19 mouse cellular contexts compared by ENCODE assay signal in the genomic region with DNA sequence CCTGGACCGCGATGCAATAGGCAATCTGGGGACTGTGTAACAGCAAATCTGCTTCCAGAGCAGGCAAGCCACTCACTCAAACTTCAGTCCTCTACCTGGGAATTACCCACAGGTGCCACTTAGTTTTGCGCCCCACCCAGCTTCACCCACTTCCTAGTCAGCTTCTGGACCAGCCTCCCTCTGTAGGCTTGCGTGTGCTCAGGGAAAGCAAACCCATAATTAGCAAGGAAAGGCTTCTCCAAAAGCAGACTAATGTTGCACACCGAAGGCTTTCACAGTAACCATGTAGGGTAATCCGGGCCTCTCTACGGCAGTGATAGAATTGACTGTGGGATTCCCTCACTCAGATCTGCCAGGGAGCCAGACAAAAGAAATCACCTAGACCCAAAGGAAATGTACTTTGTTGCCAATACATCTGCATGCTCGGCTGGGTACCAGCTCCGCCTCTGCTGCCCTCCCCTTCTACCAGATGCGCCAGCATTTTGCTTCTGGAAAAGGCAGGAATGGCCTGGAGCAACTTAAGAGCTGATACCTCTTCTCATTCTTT. TPM values are rescaled to one million over a fixed set of nuclear protein-coding genes. Genes with fewer than 3 reads are reported as not detected.
DNase-seq lines count a peak whose midpoint lies in the region; ATAC-seq and TF ChIP-seq lines count a peak whose summit lies in the region.
"Had no signal": no experiment of that assay in that cellular context is flagged by ENCODE, and none has a peak within 500 bp of the region (broad histone marks: within the 10 kb centered on the region; RNA-seq: fewer than 3 reads in every experiment).

No protein-coding gene starts in this region.

- H3K4me2 ChIP-seq in midbrain, embryonic 14.5 days (ENCODE audit: low read length) = no peak overlapping the region
- no peak overlapping the region for H3K4me2 ChIP-seq in midbrain, embryonic 16.5 days (ENCODE audit: low read length)
- H3K4me2 ChIP-seq: embryonic facial prominence, embryonic 12.5 days; forebrain, embryonic 15.5 days; heart, embryonic 12.5 days; intestine, embryonic 15.5 days had no signal

- no peak for DNase-seq in frontal cortex, postnatal 36 days (ENCODE audit: low spot score in 2 of 2)
- DNase-seq in midbrain, embryonic 14.5 days = peak; percentile 42
- peak; percentile 58 for DNase-seq in brain, adult 2 months (ENCODE audit: low read depth, low spot score)
- peak; percentile 34 for DNase-seq in brain, embryonic 14.5 days (ENCODE audit: low read depth)
- no peak for DNase-seq in right cerebral cortex, postnatal 14 days
- DNase-seq: adrenal gland, adult 2 months; adrenal gland, postnatal 25 days; cerebellum, adult 11 months; cerebellum, adult 8-10 months; embryo, embryonic 11 days; gastrocnemius, adult 2 months; gastrocnemius, postnatal 25 days had no signal

- no peaks in the 10 kb centered on the region for H3K36me3 ChIP-seq in midbrain, embryonic 14.5 days (ENCODE audit: control insufficient read depth, insufficient read depth, low read length)
- no peaks in the 10 kb centered on the region for H3K36me3 ChIP-seq in midbrain, embryonic 16.5 days (ENCODE audit: control insufficient read depth, insufficient read depth, low read length)
- H3K36me3 ChIP-seq: embryonic facial prominence, embryonic 12.5 days; forebrain, embryonic 15.5 days; heart, embryonic 12.5 days; hindbrain, embryonic 10.5 days; intestine, embryonic 15.5 days had no signal

- H3K4me3 ChIP-seq in midbrain, embryonic 14.5 days (replicated peaks; ENCODE audit: low read depth, low read length) = no peak overlapping the region
- H3K4me3 ChIP-seq in midbrain, embryonic 16.5 days (ENCODE audit: low read depth, low read length) = no peak overlapping the region
- H3K4me3 ChIP-seq: embryonic facial prominence, embryonic 12.5 days; forebrain, embryonic 15.5 days; gastrocnemius, adult 2 months; heart, embryonic 12.5 days; hindbrain, embryonic 10.5 days; intestine, embryonic 15.5 days had no signal

- no peaks in the 10 kb centered on the region for H3K27me3 ChIP-seq in midbrain, embryonic 14.5 days (ENCODE audit: control insufficient read depth, insufficient read depth, low read length)
- H3K27me3 ChIP-seq in midbrain, embryonic 16.5 days (ENCODE audit: control insufficient read depth, insufficient read depth, low read depth, low read length) = no peaks in the 10 kb centered on the region
- H3K27me3 ChIP-seq: forebrain, embryonic 15.5 days had no signal

- TF ChIP-seq POLR2A in brain, embryonic 14.5 days (IDR thresholded peaks at IDR 0.05; ENCODE audit: borderline replicate concordance, extremely low read depth, insufficient read depth, insufficient read length, poor library complexity, severe bottlenecking) = no peak

- H3K27ac ChIP-seq in midbrain, embryonic 14.5 days (replicated peaks; ENCODE audit: low read depth, low read length) = no peak overlapping the region
- no peak overlapping the region for H3K27ac ChIP-seq in midbrain, embryonic 16.5 days (ENCODE audit: low read length)
- H3K27ac ChIP-seq: embryonic facial prominence, embryonic 12.5 days; forebrain, embryonic 15.5 days; gastrocnemius, adult 2 months; hindbrain, embryonic 10.5 days; intestine, embryonic 15.5 days had no signal

- no peaks in the 10 kb centered on the region for H3K9me3 ChIP-seq in midbrain, embryonic 14.5 days (ENCODE audit: control insufficient read depth, low read length)
- H3K9me3 ChIP-seq in midbrain, embryonic 16.5 days (replicated peaks; ENCODE audit: control insufficient read depth, low read length, poor library complexity, severe bottlenecking) = no peaks in the 10 kb centered on the region
- H3K9me3 ChIP-seq: embryonic facial prominence, embryonic 12.5 days; forebrain, embryonic 15.5 days; heart, embryonic 12.5 days; hindbrain, embryonic 10.5 days; intestine, embryonic 15.5 days had no signal

- H3K9ac ChIP-seq in midbrain, embryonic 14.5 days (replicated peaks; ENCODE audit: low read length) = no peak overlapping the region
- H3K9ac ChIP-seq in midbrain, embryonic 16.5 days (ENCODE audit: low read depth, low read length) = no peak overlapping the region
- H3K9ac ChIP-seq: embryonic facial prominence, embryonic 12.5 days; forebrain, embryonic 15.5 days; heart, embryonic 12.5 days; intestine, embryonic 15.5 days had no signal

- no peak for TF ChIP-seq CTCF in brain, embryonic 14.5 days (IDR thresholded peaks at IDR 0.05; ENCODE audit: borderline replicate concordance, extremely low read depth, insufficient read depth, insufficient read length)

- 0 out of 2 replicates have a peak, but pooled peaks cover 3% of the 10 kb centered on the region for H3K4me1 ChIP-seq in midbrain, embryonic 14.5 days (ENCODE audit: control insufficient read depth, insufficient read depth, low read length)
- peaks cover 1% of the 10 kb centered on the region for H3K4me1 ChIP-seq in midbrain, embryonic 16.5 days (ENCODE audit: control insufficient read depth, insufficient read depth, low read length)
- H3K4me1 ChIP-seq: embryonic facial prominence, embryonic 12.5 days; heart, embryonic 12.5 days; intestine, embryonic 15.5 days had no signal

- 36% methylated on average over 10 of the region's 10 CpGs for WGBS in midbrain, embryonic 14.5 days
- WGBS in midbrain, embryonic 16.5 days = 45% methylated on average over 10 of the region's 10 CpGs

- ATAC-seq in frontal cortex, adult (ENCODE audit: low TSS enrichment) = peak; percentile 13; the same call in 1 of the 2 replicates
- ATAC-seq in midbrain, embryonic 14.5 days (ENCODE audit: low FRiP score, low TSS enrichment) = no peak
- ATAC-seq in midbrain, embryonic 16.5 days = no peak
- ATAC-seq: forebrain, embryonic 15.5 days; intestine, embryonic 15.5 days had no signal

RNA-seq across cellular contexts. Expression of a gene that starts 22.6 kb away (rescaled TPM):
- 6.5 and 10.5 TPM in 2 replicates for polyA plus RNA-seq in midbrain, embryonic 14.5 days (2014; fragmentation: Nextera tagmentation; extraction: Ambion mirVana)
- 13.0 and 16.9 TPM in 2 replicates for polyA plus RNA-seq in midbrain, embryonic 16.5 days (2015; fragmentation: Nextera tagmentation; extraction: Ambion mirVana)
- polyA plus RNA-seq in brain, embryonic 14.5 days (2012; rRNA removed) = 9.6 and 12.9 TPM in 2 replicates
- polyA plus RNA-seq: adrenal gland, adult 2 months had no signal

Comparison
In these comparisons a context has a peak if more than half of its experiments do, and no peak if none do; other contexts are left out.
1. DNase-seq: peak in midbrain, embryonic 14.5 days (single experiment), brain, adult 2 months (single experiment) and brain, embryonic 14.5 days (single experiment); none in frontal cortex, postnatal 36 days (0 of 2) and right cerebral cortex, postnatal 14 days (single experiment).